Comparison of ENCODE assay signal across 8 mouse cellular contexts in the genomic region with DNA sequence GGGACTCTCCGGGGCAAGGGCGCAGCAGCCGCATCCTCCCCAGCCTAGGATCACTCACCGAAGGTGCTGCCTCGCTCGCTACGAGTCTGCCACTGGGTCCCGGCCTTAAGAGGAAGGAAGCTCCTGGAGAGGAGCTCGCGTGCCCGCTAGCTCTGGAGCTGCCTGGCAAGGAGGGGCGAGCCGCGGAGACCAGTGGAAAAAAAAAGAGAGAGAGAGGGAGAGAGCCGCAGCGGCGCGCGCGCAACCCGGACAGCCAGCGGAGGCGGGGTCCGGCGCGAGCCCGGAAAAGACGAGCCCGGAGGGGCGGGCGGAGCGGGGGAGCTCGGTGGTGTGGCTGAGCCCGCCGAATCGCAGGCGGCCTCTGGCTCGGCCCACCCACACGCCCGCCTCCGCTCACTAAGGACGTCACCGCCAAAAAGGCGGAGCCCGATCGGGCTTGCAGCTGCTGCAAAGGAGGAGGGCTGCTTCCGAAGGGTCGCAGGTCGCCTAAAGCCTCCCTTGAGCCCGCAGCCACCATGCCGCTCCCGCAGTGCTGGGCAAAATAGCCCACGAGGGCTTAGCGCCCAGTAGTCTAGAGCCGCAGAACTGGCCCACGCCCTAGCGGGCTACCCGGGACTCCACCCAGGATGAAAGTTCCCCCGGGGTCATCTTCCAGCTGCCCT. TPM values are rescaled to one million over a fixed set of nuclear protein-coding genes. Genes with fewer than 3 reads are reported as not detected.
DNase-seq lines count a peak whose midpoint lies in the region; ATAC-seq and TF ChIP-seq lines count a peak whose summit lies in the region.

A gene (minus strand): TSS at position 289 of the 662 bp plus-strand sequence.

- intact Hi-C loops in gastrocnemius, adult 2 months (cut with DNase I): no loop called here

- WGBS in hindbrain, postnatal 0 days: 27% methylated on average over 54 of the region's 59 CpGs

- no peaks in the 10 kb centered on the region for H3K9me3 ChIP-seq in hindbrain, postnatal 0 days (ENCODE audit: low read length)
- H3K9me3 ChIP-seq in megakaryocyte, embryonic 14.5 days: no peaks in the 10 kb centered on the region

- DNase-seq in WW6 (ENCODE audit: low read depth, low spot score): peak; percentile 57
- peak; percentile 64 to 78 for DNase-seq in cerebellum, postnatal 4 days (ENCODE audit: low spot score in 2 of 2)
- DNase-seq in gastrocnemius, adult 2 months: peak; percentile 95
- DNase-seq in hindbrain, postnatal 0 days (ENCODE audit: low spot score): peak; percentile 93
- peak; percentile 57 to 86 for DNase-seq in left cerebral cortex, adult 8-10 months (ENCODE audit: low spot score in 2 of 2)
- peak; percentile 92 for DNase-seq in right cerebral cortex, postnatal 10 days (ENCODE audit: low spot score in 2 of 2)
- DNase-seq in urinary bladder, postnatal 25 days (ENCODE audit: low spot score): peak; percentile 75

- H3K27me3 ChIP-seq in hindbrain, postnatal 0 days (ENCODE audit: insufficient read depth, low read length): no peaks in the 10 kb centered on the region
- H3K27me3 ChIP-seq in megakaryocyte, embryonic 14.5 days (replicated peaks): peaks cover 7% of the 10 kb centered on the region

- no peaks in the 10 kb centered on the region for H3K4me1 ChIP-seq in hindbrain, postnatal 0 days (ENCODE audit: insufficient read depth, low read length)
- H3K4me1 ChIP-seq in megakaryocyte, embryonic 14.5 days: peaks cover 9% of the 10 kb centered on the region

- no peaks in the 10 kb centered on the region for H3K36me3 ChIP-seq in hindbrain, postnatal 0 days (ENCODE audit: insufficient read depth, low read length)
- H3K36me3 ChIP-seq in megakaryocyte, embryonic 14.5 days (replicated peaks; ENCODE audit: low read length): peaks cover 2% of the 10 kb centered on the region

- peak; percentile 99 for ATAC-seq in hindbrain, postnatal 0 days

- peak within 1 kb of the TSS; percentile 63 for H3K4me2 ChIP-seq in hindbrain, postnatal 0 days (ENCODE audit: low read depth, low read length)

- TF ChIP-seq CTCF in gastrocnemius, adult 2 months (IDR thresholded peaks at IDR 0.05): no peak
- no peak for TF ChIP-seq CTCF in hindbrain, postnatal 0 days (IDR thresholded peaks at IDR 0.05; ENCODE audit: low read depth)

- H3K27ac ChIP-seq in gastrocnemius, adult 2 months: peak within 1 kb of the TSS; percentile 98
- H3K27ac ChIP-seq in hindbrain, postnatal 0 days: peak within 1 kb of the TSS; percentile 74

- H3K9ac ChIP-seq in hindbrain, postnatal 0 days (replicated peaks; ENCODE audit: low read length): peak within 1 kb of the TSS; percentile 61

- peak within 1 kb of the TSS; percentile 87 for H3K4me3 ChIP-seq in gastrocnemius, adult 2 months
- peak within 1 kb of the TSS; percentile 57 for H3K4me3 ChIP-seq in hindbrain, postnatal 0 days (ENCODE audit: low read length)
- peak within 1 kb of the TSS; percentile 95 for H3K4me3 ChIP-seq in megakaryocyte, embryonic 14.5 days (replicated peaks)

RNA-seq across cellular contexts. Expression of the gene that starts here (rescaled TPM):
- 10 to 100 TPM; 16.7 to 23.3 TPM for total RNA-seq in gastrocnemius, adult 2 months (2021)
- 28.2 and 30.0 TPM in 2 replicates for total RNA-seq in hindbrain, postnatal 0 days (2014; rRNA removed)
- polyA plus RNA-seq in hindbrain, postnatal 0 days (2015; fragmentation: Nextera tagmentation; extraction: Ambion mirVana): 30.3 and 31.4 TPM in 2 replicates
- total RNA-seq in left cerebral cortex, adult 8-10 months (2022): 10 to 100 TPM; 56.4 to 59.6 (median 56.9) TPM
- 0.75 TPM in 1 of 2 replicates, not detected in the other for polyA plus RNA-seq in megakaryocyte, embryonic 14.5 days (2012; ENCODE audit: insufficient read depth, low replicate concordance)

Comparison
In these comparisons a context has a peak if more than half of its experiments do, and no peak if none do; other contexts are left out.
1. Peak in every context shown above with its lines: DNase-seq, ATAC-seq, H3K4me3 ChIP-seq and H3K27ac ChIP-seq.
2. RNA of the gene that starts here (polyA plus RNA-seq): 30.3 to 31.4 TPM in hindbrain, postnatal 0 days; 0.75 TPM in megakaryocyte, embryonic 14.5 days; every median in the first group is over 10 times any median in the second.